Mouse (Mus musculus): ENCODE results near the gene Uox. TPM values are rescaled to one million over a fixed set of nuclear protein-coding genes. Genes with fewer than 3 reads are reported as not detected.

The Uox gene
- not detected for total RNA-seq (2023)

GRCm38 (mm10) chr3:146570148-146570782 is at the start of gene Uox:
Gene Uox, plus strand, starts transcription at chr3:146570426.

GRCm38 (mm10) chr3:146520798-146521651 is 49.2 kb upstream of the Uox start, which contains the start of gene Rpf1:
Gene Rpf1, minus strand, starts transcription at chr3:146521429.

GRCm38 (mm10) chr3:146615496-146615895 is 45.3 kb downstream of the Uox start, which contains the start of gene Dnase2b:
Gene Dnase2b, minus strand, starts transcription at chr3:146615596.

GRCm38 (mm10) chr3:146651217-146651616 is 81.0 kb downstream of the Uox start, which contains the start of gene 4930503B20Rik:
Gene 4930503B20Rik, minus strand, starts transcription at chr3:146651317.

Other genes with a start within 250 kb of the Uox start
- 1 to 10 TPM; 1.8 to 2.0 TPM for gene Ssx2ip, start 165.8 kb upstream of the Uox start, total RNA-seq (2023)
- 10 to 100 TPM in 1 of 2 experiments, 1 to 10 TPM in 1; 9.7 to 17.0 TPM for gene Ctbs, start 120.6 kb upstream of the Uox start, total RNA-seq (2023)
- 10 to 100 TPM in 1 of 2 experiments, 1 to 10 TPM in 1; 7.2 to 12.4 TPM for gene Spata1, start 70.7 kb upstream of the Uox start, total RNA-seq (2023)
- gene Gng5, start 70.6 kb upstream of the Uox start, total RNA-seq (2023) = 100 to 1,000 TPM; 145 to 167 TPM
- 10 to 100 TPM; 96.6 to 97.3 TPM for gene Rpf1, start 49.0 kb upstream of the Uox start, total RNA-seq (2023)
- gene Dnase2b, start 45.2 kb downstream of the Uox start, total RNA-seq (2023) = not detected
- not detected for gene 4930503B20Rik, start 80.9 kb downstream of the Uox start, total RNA-seq (2023)
- gene Samd13, start 115.2 kb downstream of the Uox start, total RNA-seq (2023) = not detected
- 10 to 100 TPM; 87.2 to 88.5 TPM for gene Prkacb, start 242.6 kb downstream of the Uox start, total RNA-seq (2023)

Data from B cell, adult 67 days (primary cell).